Mouse (Mus musculus) thymus, postnatal 36 days (tissue): ENCODE measurements at regions not wholly inside any gene's neighbourhood (a gene's known extent, or its start where the extent isn't known, plus 50 kb on each side); places are given as distances from the start of the nearest gene placed in this dataset.

Source experiments
- DNase-seq, 2 experiments: peaks; one replicate each; pipeline ENCODE4 v3.0.0; 2022; ENCODE audit warnings: mixed read lengths in 2 of 2

- DNase-seq = no peak
These were observed 167.5 kb upstream of the Rnd3 start for GRCm38 (mm10) chr2:51316452-51316851.

GRCm38 (mm10) chr2:51313414-51313813 is 164.5 kb upstream of the Rnd3 start:
- no peak for DNase-seq

DNA sequence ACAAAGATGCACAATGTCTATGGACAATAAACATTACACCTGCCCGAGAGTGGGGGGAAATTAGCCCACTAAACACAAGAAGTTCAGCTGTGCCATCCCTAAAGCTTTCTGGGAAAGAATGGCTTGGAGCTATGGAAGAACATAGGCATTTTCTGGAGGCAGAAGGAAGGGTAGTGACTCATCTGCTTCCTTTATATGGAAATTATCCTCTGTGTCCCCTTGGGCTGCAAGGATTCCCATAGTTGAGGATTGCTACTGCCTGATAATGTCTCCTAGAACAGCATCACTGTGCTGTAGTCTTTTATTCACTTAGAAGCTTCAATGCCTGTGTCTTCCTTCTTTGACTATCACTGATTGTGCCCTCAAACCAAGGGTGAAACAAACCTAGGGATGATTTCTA is 157.3 kb upstream of the Rnd3 start:
- DNase-seq = no peak

DNA sequence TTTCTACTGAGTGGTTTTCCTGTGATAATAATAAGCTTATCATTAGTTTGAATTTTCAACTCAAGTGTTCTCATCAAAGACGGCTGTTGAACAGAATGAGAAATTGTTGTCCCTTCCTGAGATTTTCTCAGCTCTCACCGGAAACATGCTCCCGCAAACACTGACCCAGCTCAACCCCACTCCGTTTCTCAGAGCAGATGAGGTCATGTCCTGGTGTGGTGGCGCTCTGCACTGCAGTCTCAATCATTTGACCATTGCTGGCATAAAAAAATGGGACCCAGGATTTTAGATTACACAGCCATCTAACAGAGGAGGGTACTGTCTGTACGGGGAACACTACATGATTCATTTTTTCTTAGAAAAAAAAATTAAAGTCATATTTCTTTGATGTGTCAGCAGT is 156.5 kb upstream of the Rnd3 start:
- DNase-seq = no peak

GRCm38 (mm10) chr2:51304694-51305093 is 155.8 kb upstream of the Rnd3 start:
- DNase-seq = no peak

GRCm38 (mm10) chr2:51290659-51291260 is 141.8 kb upstream of the Rnd3 start:
- no peak for DNase-seq

GRCm38 (mm10) chr2:51288678-51289077 is 139.8 kb upstream of the Rnd3 start:
- DNase-seq = no peak

DNA sequence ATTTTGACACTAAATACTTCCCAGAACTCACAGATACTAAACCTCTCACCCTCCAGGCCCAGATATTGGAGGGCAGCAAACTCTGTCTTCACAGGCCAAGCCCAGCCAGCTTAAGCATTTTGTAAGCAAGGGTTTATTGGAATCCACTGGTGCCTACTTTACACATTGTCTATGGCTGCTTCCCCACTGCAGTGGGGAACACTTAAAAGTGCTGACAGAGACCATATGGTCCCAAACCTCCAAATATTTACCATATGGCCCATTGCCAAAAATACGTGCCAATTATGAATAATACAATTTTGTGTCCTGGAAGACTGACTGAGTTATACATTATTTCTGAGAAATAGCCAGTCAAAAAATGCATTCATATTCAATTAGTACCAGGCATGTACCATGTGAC is 136.7 kb upstream of the Rnd3 start:
- DNase-seq = no peak

DNA sequence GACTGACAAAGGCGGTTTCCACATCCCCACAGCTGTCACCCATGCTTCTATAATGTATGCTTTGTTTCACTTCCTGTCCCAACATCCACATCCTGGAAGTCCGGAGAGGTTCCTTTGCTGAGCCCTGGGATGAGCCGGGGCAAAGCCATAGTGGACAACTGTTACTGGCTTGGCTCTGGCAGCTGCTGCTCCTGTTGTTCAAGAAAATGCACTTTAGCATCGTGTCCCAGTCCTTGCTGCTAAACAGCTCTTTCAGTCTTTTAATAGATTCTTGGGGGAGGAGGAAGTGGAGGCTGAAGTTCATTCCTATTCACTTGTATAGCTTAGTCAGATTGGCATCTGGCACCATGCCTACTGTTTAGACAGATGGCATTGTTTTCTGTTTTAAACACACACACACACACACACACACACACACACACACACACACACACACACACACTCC is 135.9 kb upstream of the Rnd3 start:
- DNase-seq = no peak

- no peak for DNase-seq
These were observed 130.6 kb upstream of the Rnd3 start for GRCm38 (mm10) chr2:51279396-51280045.

GRCm38 (mm10) chr2:51278824-51279223 is 129.9 kb upstream of the Rnd3 start:
- DNase-seq = no peak

DNA sequence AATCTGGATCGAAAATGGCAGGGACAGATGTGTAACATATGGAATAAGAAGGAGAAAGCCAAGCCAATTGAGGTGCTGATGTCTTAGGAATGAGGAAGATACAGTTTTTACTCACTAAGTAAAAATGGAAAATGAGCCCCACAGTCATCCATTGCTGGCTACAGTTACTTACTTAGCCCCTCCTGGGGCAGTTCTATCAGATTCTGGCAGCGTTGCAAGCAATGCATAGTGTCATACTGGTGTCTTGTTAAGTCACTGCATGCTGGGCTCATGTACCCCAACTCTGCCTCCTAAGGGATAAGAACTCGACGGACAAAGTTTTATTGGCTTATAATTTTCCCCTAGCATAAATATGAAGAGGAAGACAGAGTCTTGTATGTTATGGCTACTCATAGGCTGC is 129.4 kb upstream of the Rnd3 start:
- no peak for DNase-seq

- DNase-seq = no peak
These were observed 127.7 kb upstream of the Rnd3 start for GRCm38 (mm10) chr2:51276591-51276990.

DNA sequence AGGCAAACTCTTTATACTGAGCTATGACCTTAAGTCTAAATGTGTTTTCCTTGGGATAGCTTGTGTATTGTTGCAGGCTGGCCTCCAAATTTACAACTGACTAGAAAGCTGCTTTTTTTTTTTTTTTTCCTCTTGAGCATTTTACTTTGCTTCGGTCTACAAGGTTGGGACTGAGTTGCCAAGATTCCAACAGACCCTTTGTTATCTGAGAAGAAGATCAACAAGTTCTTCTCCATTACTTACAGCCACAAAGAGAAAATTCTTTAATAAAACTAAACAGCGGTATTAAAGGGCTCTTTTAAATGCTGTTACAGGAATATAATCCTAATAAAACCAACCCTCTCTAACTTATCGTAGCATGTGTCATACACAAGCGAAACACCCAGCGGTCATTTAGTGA is 124.4 kb upstream of the Rnd3 start:
- DNase-seq = no peak

- no peak for DNase-seq
These were observed 119.6 kb upstream of the Rnd3 start for GRCm38 (mm10) chr2:51268532-51268931.

- DNase-seq = no peak
These were observed 118.8 kb upstream of the Rnd3 start for GRCm38 (mm10) chr2:51267662-51268061.

DNA sequence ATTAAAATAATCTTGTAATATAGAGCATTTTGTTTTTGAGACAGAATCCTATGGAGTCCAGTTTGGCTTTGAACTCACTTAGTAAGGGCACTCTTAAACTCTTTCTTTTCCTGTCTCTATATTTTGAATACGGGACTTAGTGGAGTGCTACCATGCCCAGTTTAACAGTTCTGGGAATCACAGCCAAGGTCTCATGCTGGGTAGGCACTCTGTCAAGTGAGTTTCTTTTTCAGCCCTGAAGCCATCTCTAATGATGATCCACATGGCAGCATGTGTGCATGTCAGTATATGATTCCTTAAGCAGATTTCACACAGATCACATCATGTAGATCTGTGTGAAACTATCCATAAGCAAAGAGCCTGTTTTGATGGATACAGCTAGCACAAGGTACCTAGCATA is 113.6 kb upstream of the Rnd3 start:
- DNase-seq = no peak

DNA sequence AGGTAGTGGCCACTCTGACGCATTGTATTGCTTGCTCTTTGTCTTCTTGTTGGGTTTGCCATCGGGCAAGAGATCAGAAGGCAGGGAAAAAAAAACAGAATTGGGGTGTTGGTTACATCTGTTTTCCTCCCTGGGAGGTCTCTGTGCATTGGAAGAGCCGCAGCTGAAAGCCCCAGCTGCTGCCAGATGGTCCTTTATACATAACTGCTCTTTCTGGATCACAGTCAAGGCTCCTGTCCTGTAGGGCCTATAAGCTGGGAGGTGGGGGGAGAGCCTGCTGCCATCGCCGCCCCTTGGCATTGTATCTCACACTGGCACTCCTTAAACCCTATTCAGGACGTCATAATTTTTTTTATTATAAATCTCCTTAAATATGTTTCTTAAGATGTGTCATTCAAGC is 101.9 kb upstream of the Rnd3 start:
- no peak for DNase-seq

- DNase-seq = no peak
These were observed 92.7 kb upstream of the Rnd3 start for GRCm38 (mm10) chr2:51241573-51241972.

DNA sequence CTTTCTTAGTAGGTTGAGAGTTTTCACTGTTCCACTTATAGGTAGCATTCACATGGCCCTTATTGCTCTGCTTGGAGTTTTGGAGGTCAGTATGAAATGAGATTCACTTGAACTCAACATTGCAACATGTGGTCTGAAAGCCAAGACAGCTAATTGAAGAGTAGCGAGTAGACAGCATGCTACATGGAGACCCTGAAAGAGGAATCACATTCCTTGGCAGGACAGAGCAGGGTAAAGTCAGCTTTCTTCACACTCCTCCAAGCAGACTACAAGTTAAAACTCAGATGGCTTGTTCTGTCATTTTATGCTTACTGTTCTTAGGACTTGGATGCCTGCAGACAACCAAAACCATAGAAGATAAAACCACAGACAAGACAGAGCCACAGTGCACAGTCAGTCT is 91.1 kb upstream of the Rnd3 start:
- DNase-seq = no peak

- DNase-seq = no peak
These were observed 90.1 kb upstream of the Rnd3 start for GRCm38 (mm10) chr2:51238992-51239391.

- DNase-seq = no peak
These were observed 89.4 kb upstream of the Rnd3 start for GRCm38 (mm10) chr2:51238131-51238931.

GRCm38 (mm10) chr2:51237451-51237850 is 88.5 kb upstream of the Rnd3 start:
- no peak for DNase-seq

DNA sequence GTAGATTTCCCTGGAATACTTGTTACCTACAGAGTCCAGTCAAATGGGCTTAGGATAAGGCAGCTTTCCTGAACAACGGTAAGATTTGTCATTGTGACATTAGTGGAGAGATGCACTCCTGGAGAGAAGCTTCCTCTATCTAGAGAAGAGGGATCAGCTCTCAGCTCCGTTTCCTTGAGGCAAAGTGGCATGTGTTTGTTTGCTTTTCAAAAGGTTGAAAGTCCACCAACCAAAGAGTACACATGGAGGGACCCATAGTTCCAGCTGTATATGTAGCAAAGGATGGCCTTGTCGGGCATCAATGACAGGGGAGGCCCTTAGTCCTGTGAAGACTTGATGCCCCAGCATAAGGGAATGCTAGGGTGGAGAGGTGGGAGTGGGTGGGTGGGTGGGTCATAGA is 87.9 kb upstream of the Rnd3 start:
- no peak for DNase-seq
